Mouse (Mus musculus): Measurements from ENCODE around the gene Prdm15.

DNA sequence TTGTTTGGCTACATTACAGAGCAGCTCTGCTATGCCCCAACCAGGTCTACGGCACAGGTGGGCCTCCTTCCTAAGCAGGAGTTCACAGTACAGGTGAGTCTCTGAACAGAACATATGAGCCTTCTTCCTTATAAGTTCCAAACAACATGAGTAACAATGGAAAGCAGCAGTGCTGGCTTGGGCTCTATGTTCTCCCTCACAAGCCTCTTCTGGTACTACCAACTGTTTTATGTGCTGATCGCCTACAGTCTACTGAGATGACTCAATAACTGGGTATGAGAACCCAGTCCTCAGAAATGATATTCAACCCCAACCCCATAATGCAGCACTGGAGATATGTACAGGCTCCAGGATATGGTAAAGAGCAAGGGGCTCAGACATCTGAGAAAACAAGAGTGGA is 37.6 kb downstream of the Prdm15 start:
- TF ChIP-seq POLR2A (IDR thresholded peaks at IDR 0.05; ENCODE audit: low read depth, low read length) (no peak), CTCF (conservative IDR thresholded peaks at IDR 0.05 in 1 of 2, IDR thresholded peaks at IDR 0.05 in 1 of 2; ENCODE audit: low read depth in 2 of 2, low read length in 2 of 2) (no peak), ETS1 (conservative IDR thresholded peaks at IDR 0.05; ENCODE audit: low read depth, low read length) (no peak)

All from CH12.LX (cell line).